Mouse (Mus musculus) E14TG2a.4 (cell line): ENCODE measurements around the gene Rhebl1.
"Not testable (repeated sequence)": the region's sequence is repeated elsewhere in the genome, so short reads cannot be mapped to it uniquely, and the experiment has no call there.

ENCODE experiments used
- H3K27me3 ChIP-seq: 2 replicates; pipeline ENCODE4 v1.6.1; 2014; ENCODE audit warnings: low read length, control low read depth; ENCODE audit not compliant: insufficient read depth
- H3K36me3 ChIP-seq: 2 replicates; pipeline ENCODE4 v1.6.1; 2014; ENCODE audit warnings: low read length, control low read depth; ENCODE audit not compliant: insufficient read depth
- H3K4me1 ChIP-seq: replicated peaks from 2 replicates; pipeline ENCODE4 v1.6.1; 2014; ENCODE audit warnings: low read depth, low read length, control low read depth
- H3K4me3 ChIP-seq: replicated peaks from 2 replicates; pipeline ENCODE4 v1.5.1; 2014; ENCODE audit warnings: mild to moderate bottlenecking, low read length
- H3K9me3 ChIP-seq: 2 replicates; pipeline ENCODE4 v1.6.1; 2014; ENCODE audit warnings: low read length, control low read depth
- CTCF ChIP-seq: conservative IDR thresholded peaks from 2 replicates; pipeline ENCODE4 v1.5.1; 2014; ENCODE audit warnings: low read length
- NANOG ChIP-seq: IDR thresholded peaks from 2 replicates; pipeline ENCODE4 v1.6.1; 2014; ENCODE audit warnings: borderline replicate concordance, low read length, mixed read lengths
- POU5F1 ChIP-seq: IDR thresholded peaks from 2 replicates; pipeline ENCODE4 v1.6.1; 2014; ENCODE audit warnings: low read length, borderline replicate concordance

Rhebl1 gene

GRCm38 (mm10) chr15:98893940-98894745 is at the start of gene Rhebl1:
TSS of gene Rhebl1 (minus strand) at chr15:98894540.
- H3K36me3 ChIP-seq = no peaks in the 10 kb centered on the region
- TF ChIP-seq POU5F1 (no peak), NANOG (no peak)
- peaks cover 78% of the 10 kb centered on the region for H3K4me1 ChIP-seq
- no peaks in the 10 kb centered on the region for H3K9me3 ChIP-seq
- H3K27me3 ChIP-seq = peaks cover 68% of the 10 kb centered on the region
- H3K4me3 ChIP-seq = peak within 1 kb of the TSS; percentile 71

- H3K4me1 ChIP-seq = peaks cover 48% of the 10 kb centered on the region
- no peak for TF ChIP-seq CTCF
- no peaks in the 10 kb centered on the region for H3K27me3 ChIP-seq
- peaks cover 14% of the 10 kb centered on the region for H3K36me3 ChIP-seq
- H3K9me3 ChIP-seq = no peaks in the 10 kb centered on the region
- H3K4me3 ChIP-seq = no peak overlapping the region
These were observed 48.8 kb upstream of the Rhebl1 start for GRCm38 (mm10) chr15:98943133-98943532.

- no peaks in the 10 kb centered on the region for H3K27me3 ChIP-seq
These were observed 47.7 kb upstream of the Rhebl1 start for GRCm38 (mm10) chr15:98942081-98942480.

GRCm38 (mm10) chr15:98941539-98941938 is 47.2 kb upstream of the Rhebl1 start:
- H3K4me3 ChIP-seq = no peak overlapping the region
- no peak for TF ChIP-seq NANOG
- no peak for TF ChIP-seq CTCF
- no peak for TF ChIP-seq POU5F1
- no peaks in the 10 kb centered on the region for H3K9me3 ChIP-seq
- H3K36me3 ChIP-seq = peaks cover 20% of the 10 kb centered on the region
- H3K4me1 ChIP-seq = peaks cover 44% of the 10 kb centered on the region
- no peaks in the 10 kb centered on the region for H3K27me3 ChIP-seq

More at GRCm38 (mm10) chr15:98942081-98942480, 47.7 kb upstream of the Rhebl1 start:
- H3K4me1 ChIP-seq = peaks cover 41% of the 10 kb centered on the region
- TF ChIP-seq NANOG = no peak
- TF ChIP-seq POU5F1 = no peak
- no peak for TF ChIP-seq CTCF
- H3K9me3 ChIP-seq = no peaks in the 10 kb centered on the region
- peaks cover 16% of the 10 kb centered on the region for H3K36me3 ChIP-seq
- H3K4me3 ChIP-seq = no peak overlapping the region

- no peaks in the 10 kb centered on the region for H3K9me3 ChIP-seq
- TF ChIP-seq NANOG (no peak), CTCF (no peak), POU5F1 (no peak)
These were observed 46.5 kb upstream of the Rhebl1 start for GRCm38 (mm10) chr15:98940816-98941215.

GRCm38 (mm10) chr15:98934217-98934839 is 40.0 kb upstream of the Rhebl1 start, which contains the start of gene Tuba1b:
TSS of gene Tuba1b (minus strand) at chr15:98934565.
- H3K9me3 ChIP-seq = no peaks in the 10 kb centered on the region
- H3K4me1 ChIP-seq = peaks cover 37% of the 10 kb centered on the region
- H3K27me3 ChIP-seq = no peaks in the 10 kb centered on the region
- peak within 1 kb of the TSS; percentile 96 for H3K4me3 ChIP-seq
- TF ChIP-seq POU5F1 (no peak), NANOG (no peak), CTCF (no peak)
- peaks cover 39% of the 10 kb centered on the region for H3K36me3 ChIP-seq

More at GRCm38 (mm10) chr15:98940816-98941215, 46.5 kb upstream of the Rhebl1 start:
- peaks cover 20% of the 10 kb centered on the region for H3K36me3 ChIP-seq
- no peaks in the 10 kb centered on the region for H3K27me3 ChIP-seq
- H3K4me3 ChIP-seq = no peak overlapping the region
- peaks cover 48% of the 10 kb centered on the region for H3K4me1 ChIP-seq

- Histone ChIP-seq H3K36me3 (peaks cover 34% of the 10 kb centered on the region), H3K4me1 (peaks cover 42% of the 10 kb centered on the region), H3K4me3 (peak overlapping the region; percentile 96), H3K9me3 (no peaks in the 10 kb centered on the region), H3K27me3 (no peaks in the 10 kb centered on the region)
- TF ChIP-seq NANOG (no peak), POU5F1 (no peak), CTCF (no peak)
These were observed 39.5 kb upstream of the Rhebl1 start for GRCm38 (mm10) chr15:98933833-98934216.

GRCm38 (mm10) chr15:98933004-98933671 is 38.8 kb upstream of the Rhebl1 start:
- H3K27me3 ChIP-seq, H3K9me3 ChIP-seq: not testable (repeated sequence)
- Histone ChIP-seq H3K4me3 (peak overlapping the region; percentile 96), H3K4me1 (peaks cover 48% of the 10 kb centered on the region), H3K36me3 (peaks cover 33% of the 10 kb centered on the region)

- TF ChIP-seq POU5F1 (no peak), NANOG (no peak), CTCF (no peak)
- Histone ChIP-seq H3K36me3 (peaks cover 26% of the 10 kb centered on the region), H3K4me1 (peaks cover 36% of the 10 kb centered on the region), H3K4me3 (no peak overlapping the region; the same call in 1 of the 2 replicates), H3K27me3 (no peaks in the 10 kb centered on the region), H3K9me3 (0 out of 2 replicates have a peak, but pooled peaks cover 5% of the 10 kb centered on the region)
These were observed 36.7 kb upstream of the Rhebl1 start for GRCm38 (mm10) chr15:98930998-98931397.
